ENCODE assay signal across 16 mouse cellular contexts in genomic region chr5:26908612-26909011, GRCm38 (mm10).
"Had no signal": no experiment of that assay in that cellular context is flagged by ENCODE, and none has a peak within 500 bp of the region (broad histone marks: within the 10 kb centered on the region; RNA-seq: fewer than 3 reads in every experiment).

No protein-coding gene starts in this region.

- H3K27me3 ChIP-seq: neural tube, embryonic 13.5 days; neural tube, embryonic 15.5 days had no signal

- H3K27ac ChIP-seq: neural tube, embryonic 13.5 days; neural tube, embryonic 15.5 days; stomach, embryonic 15.5 days; stomach, postnatal 0 days had no signal

- H3K9me3 ChIP-seq: neural tube, embryonic 13.5 days; neural tube, embryonic 15.5 days; stomach, embryonic 15.5 days had no signal

- H3K9ac ChIP-seq: neural tube, embryonic 13.5 days; neural tube, embryonic 15.5 days; stomach, embryonic 15.5 days had no signal

- H3K4me2 ChIP-seq: neural tube, embryonic 13.5 days; neural tube, embryonic 15.5 days; stomach, embryonic 15.5 days had no signal

- DNase-seq: retina, postnatal 1 day; right cerebral cortex, adult 18-20 months; right cerebral cortex, postnatal 14 days; right cerebral cortex, postnatal 25 days; right cerebral cortex, postnatal 4 days; spleen, adult 18-20 months; thymus, adult 18-20 months; thymus, adult 2 months; thymus, postnatal 14 days; thymus, postnatal 25 days; thymus, postnatal 36 days; thymus, postnatal 4 days had no signal

- H3K4me3 ChIP-seq: neural tube, embryonic 13.5 days; neural tube, embryonic 15.5 days; stomach, embryonic 15.5 days had no signal

- H3K36me3 ChIP-seq: neural tube, embryonic 13.5 days; neural tube, embryonic 15.5 days; stomach, embryonic 15.5 days had no signal
